Mouse (Mus musculus) liver, embryonic 16.5 days (tissue): ENCODE measurements around the gene Hmg20b. TPM values are rescaled to one million over a fixed set of nuclear protein-coding genes. Genes with fewer than 3 reads are reported as not detected.

ENCODE experiments used
- ATAC-seq: fragments of 200-750 bp; cut with Nextera tagmentation; 2 replicates; pipeline ENCODE4 v1.8.0; 2017; ENCODE audit warnings: low read depth, mild to moderate bottlenecking, moderate number of reproducible peaks, moderate library complexity
- H3K27ac ChIP-seq: fragments of 300-500 bp; sonication (generic); 2 replicates; pipeline ENCODE4 v1.5.1; 2014; ENCODE audit warnings: mild to moderate bottlenecking, low read length
- H3K27me3 ChIP-seq: fragments of 300-500 bp; sonication (generic); 2 replicates; pipeline ENCODE4 v1.6.1; 2014; ENCODE audit warnings: low read depth, low read length, mixed read lengths; ENCODE audit not compliant: control insufficient read depth, insufficient read depth
- H3K36me3 ChIP-seq: fragments of 300-500 bp; sonication (generic); 2 replicates; pipeline ENCODE4 v1.6.1; 2014; ENCODE audit warnings: mild to moderate bottlenecking; ENCODE audit not compliant: control insufficient read depth, insufficient read depth
- H3K4me1 ChIP-seq: fragments of 300-500 bp; sonication (generic); 2 replicates; pipeline ENCODE4 v1.6.1; 2014; ENCODE audit warnings: low read depth, low read length, mixed read lengths; ENCODE audit not compliant: control insufficient read depth
- H3K4me2 ChIP-seq: fragments of 300-500 bp; sonication (generic); 2 replicates; pipeline ENCODE4 v1.6.1; 2014; ENCODE audit warnings: low read depth, low read length, mixed read lengths
- H3K4me3 ChIP-seq: fragments of 300-500 bp; sonication (generic); 2 replicates; pipeline ENCODE4 v1.5.1; 2014; ENCODE audit warnings: low read depth, mild to moderate bottlenecking, low read length
- H3K9ac ChIP-seq: fragments of 300-500 bp; sonication (generic); 2 replicates; pipeline ENCODE4 v1.6.1; 2014; ENCODE audit warnings: low read depth, low read length
- H3K9me3 ChIP-seq: fragments of 300-500 bp; sonication (generic); replicated peaks from 2 replicates; pipeline ENCODE4 v1.6.1; 2016; ENCODE audit warnings: low read length; ENCODE audit not compliant: control insufficient read depth
- WGBS: fragments of 180-500 bp; shearing (Covaris S2); extraction: QIAGEN DNeasy Blood & Tissue Kit; methylation state at CpG from one replicate; pipeline ENCODE4 v1.1.7; 2014; ENCODE audit not compliant: insufficient replicate concordance; 5-methylcytosine and 5-hydroxymethylcytosine counted together
- polyA plus RNA-seq: library from polyadenylated mRNA; unstranded; fragments of >200 nt; fragmentation: Nextera tagmentation; extraction: Ambion mirVana; gene quantifications from 2 replicates; pipeline ENCODE4 v1.2.1, GENCODE M21; 2015

The Hmg20b gene
- polyA plus RNA-seq, result 19.8 and 22.5 TPM in 2 replicates

DNA sequence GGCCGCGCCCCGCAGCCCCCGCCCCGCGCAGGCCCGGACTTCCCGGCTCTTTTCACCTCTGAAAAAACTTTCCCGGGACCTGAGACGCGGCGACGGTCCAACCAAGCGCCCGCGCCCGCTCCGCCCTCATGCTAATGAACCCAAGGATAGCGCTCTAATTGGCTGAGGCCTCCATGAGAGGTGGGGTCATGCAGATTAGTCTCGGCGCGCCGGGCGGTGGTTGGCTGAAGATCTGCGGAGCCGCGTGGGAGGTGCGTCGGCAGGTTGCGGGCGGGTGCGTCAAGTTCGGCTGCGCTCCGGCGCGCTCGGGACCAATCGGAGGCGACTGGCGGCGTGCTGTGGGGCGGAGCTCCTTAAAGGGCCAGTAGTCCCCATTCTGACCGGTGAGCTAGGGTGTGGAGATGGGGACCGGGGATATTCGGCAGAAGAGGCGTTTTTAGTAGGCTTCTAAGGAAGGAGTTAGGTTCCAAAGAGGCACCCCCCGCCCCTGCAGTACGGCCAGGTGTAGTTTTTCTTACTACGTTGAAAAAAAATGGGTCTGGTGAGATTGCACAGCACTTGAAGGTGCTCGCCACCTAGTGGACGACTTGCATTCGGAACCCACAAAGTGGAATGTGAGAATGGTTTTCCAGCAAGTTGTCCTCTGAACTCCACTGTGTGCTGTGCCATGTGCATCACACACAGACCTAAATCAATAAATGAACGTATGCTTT is at the start of gene Hmg20b:
Hmg20b (minus strand) TSS at position 130 of the 713 bp plus-strand sequence.
- peaks cover 58% of the 10 kb centered on the region for H3K4me1 ChIP-seq
- WGBS, result under 1% methylated on average over 54 of the region's 54 CpGs

DNA sequence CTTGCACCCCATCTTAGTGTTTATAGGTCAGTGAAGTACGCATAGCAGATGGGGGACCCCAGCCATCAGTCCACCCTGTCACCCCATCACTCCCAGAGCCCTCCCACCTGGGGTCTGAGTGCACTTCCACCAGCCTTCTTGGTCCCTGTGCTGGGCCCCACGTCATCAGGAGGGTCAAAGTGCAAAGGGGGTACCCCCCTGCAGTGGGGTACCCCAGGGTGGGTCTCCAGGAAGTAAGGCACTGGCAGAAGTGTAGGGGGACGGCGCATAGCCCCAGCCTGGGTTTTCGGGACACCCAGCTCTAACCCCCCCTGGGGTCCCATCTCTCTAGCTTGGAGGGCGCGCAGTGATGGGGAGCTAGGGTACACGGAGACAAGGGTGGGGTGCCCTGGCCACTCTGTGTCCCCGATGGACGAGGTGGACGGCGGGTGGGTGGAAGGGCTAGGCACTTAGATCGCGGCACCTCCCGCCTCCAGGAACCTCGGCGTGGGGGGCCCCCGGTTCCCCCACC is 49.6 kb upstream of the Hmg20b start:
- WGBS, result 86% methylated on average over 18 of the region's 18 CpGs
- no peaks in the 10 kb centered on the region for H3K9me3 ChIP-seq
- peaks cover 8% of the 10 kb centered on the region for H3K27me3 ChIP-seq
- H3K27ac ChIP-seq, result no peak overlapping the region
- peaks cover 18% of the 10 kb centered on the region for H3K4me1 ChIP-seq
- no peak overlapping the region for H3K4me3 ChIP-seq
- no peaks in the 10 kb centered on the region for H3K36me3 ChIP-seq
- no peak for ATAC-seq
- H3K4me2 ChIP-seq, result no peak overlapping the region
- no peak overlapping the region for H3K9ac ChIP-seq

More for the DNA sequence above, at the start of gene Hmg20b:
- Histone ChIP-seq H3K9ac (peak within 1 kb of the TSS; percentile 95), H3K4me2 (peak within 1 kb of the TSS; percentile 96), H3K27ac (peak within 1 kb of the TSS; percentile 91), H3K4me3 (peak within 1 kb of the TSS; percentile 87), H3K27me3 (peaks cover 5% of the 10 kb centered on the region), H3K9me3 (no peaks in the 10 kb centered on the region), H3K36me3 (peaks cover 2% of the 10 kb centered on the region; the same call in 1 of the 2 replicates)
- ATAC-seq, result peak; percentile 93

DNA sequence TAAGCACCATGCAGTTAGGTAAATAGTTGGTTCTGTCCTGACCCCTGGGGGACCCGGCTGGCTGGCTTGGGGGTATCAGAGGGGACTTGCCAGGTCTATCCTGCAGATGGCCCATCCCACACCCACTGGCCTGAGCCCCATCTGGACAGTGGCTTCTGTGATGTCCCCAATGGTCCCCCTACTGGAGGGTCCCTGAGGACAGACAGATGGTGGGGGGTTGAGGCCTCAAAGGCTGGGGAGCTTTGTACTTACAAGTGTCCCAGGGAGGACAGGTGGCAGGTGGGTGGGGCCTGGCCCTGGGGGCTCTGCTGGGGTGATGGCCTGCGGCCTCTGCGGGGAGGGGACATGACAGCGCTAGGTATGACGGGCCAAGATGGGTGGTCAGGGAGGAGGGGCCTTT is 49.0 kb upstream of the Hmg20b start:
- no peak overlapping the region for H3K4me2 ChIP-seq
- H3K4me1 ChIP-seq, result peaks cover 18% of the 10 kb centered on the region
- no peak for ATAC-seq
- H3K27me3 ChIP-seq, result peaks cover 3% of the 10 kb centered on the region; the same call in 1 of the 2 replicates
- no peak overlapping the region for H3K4me3 ChIP-seq
- no peak overlapping the region for H3K27ac ChIP-seq
- H3K36me3 ChIP-seq, result no peaks in the 10 kb centered on the region
- H3K9ac ChIP-seq, result no peak overlapping the region
- H3K9me3 ChIP-seq, result no peaks in the 10 kb centered on the region
- WGBS, result 83% methylated on average over 5 of the region's 5 CpGs

DNA sequence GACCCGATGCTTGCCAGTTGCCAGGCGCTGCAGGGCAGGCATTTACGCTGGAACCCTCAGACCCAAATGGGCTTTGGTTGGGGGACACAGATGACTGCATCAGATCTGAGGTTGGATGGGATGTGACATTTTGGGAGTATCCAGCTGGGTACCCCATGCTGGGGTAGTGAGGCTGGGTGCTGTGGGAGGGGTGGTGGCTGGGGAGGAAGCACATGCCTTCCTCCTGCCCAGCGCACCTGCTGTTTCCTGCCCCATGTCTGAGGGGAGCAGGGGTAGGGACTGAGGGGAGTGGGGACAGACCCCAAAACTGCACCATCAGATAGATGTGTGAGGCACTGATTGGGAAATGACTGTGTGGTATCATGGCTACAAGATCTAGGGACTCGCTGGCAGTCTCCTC is 46.5 kb upstream of the Hmg20b start:
- no peak for ATAC-seq
- 75% methylated on average over 5 of the region's 5 CpGs for WGBS
- no peak overlapping the region for H3K4me2 ChIP-seq
- H3K9ac ChIP-seq, result no peak overlapping the region
- H3K27me3 ChIP-seq, result no peaks in the 10 kb centered on the region
- H3K4me3 ChIP-seq, result no peak overlapping the region
- no peak overlapping the region for H3K27ac ChIP-seq
- H3K9me3 ChIP-seq, result no peaks in the 10 kb centered on the region
- H3K36me3 ChIP-seq, result no peaks in the 10 kb centered on the region
- peaks cover 21% of the 10 kb centered on the region for H3K4me1 ChIP-seq

DNA sequence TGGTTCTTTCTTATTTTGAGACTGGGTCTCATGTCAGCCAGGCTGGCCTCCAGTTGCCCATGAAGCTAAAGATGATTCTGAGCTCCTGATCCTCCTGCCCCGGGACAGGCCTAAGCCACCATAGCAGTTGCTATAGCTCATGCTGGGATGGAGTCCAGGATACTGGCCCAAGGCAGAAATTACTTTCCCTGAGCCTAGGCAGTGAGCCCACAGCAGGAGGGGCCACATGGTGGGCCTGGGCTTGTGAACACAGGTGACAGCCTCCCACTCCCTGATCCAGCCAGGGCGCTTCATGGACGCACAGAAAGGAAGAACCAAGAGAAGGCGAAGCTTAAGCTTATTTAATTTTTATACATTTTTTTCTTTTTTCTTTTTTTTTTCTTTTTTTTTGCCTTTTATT is 45.6 kb upstream of the Hmg20b start:
- 71% methylated on average over 4 of the region's 4 CpGs for WGBS
- H3K9ac ChIP-seq, result no peak overlapping the region

DNA sequence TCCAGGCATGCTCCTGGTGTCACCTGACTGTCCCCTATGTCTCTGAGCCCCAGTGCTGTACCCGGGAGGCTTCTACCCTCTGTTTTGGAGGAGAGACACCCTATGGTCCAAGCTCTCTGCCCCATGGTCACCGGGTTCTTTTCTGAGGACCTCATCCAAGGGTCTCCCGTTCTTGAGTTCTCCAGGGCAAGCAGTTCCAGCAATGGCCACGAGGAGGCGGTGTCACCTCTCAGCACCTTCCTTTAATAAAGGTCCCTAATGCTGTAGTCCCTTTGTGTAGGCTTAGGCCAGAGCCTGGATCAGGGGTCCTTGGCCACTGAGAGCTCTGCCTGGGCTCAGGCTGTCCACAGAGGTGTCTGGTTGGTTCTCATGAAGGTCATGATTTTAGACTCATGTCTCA is 44.8 kb upstream of the Hmg20b start:
- peak; percentile 4; the same call in 1 of the 2 replicates for ATAC-seq
- no peak overlapping the region for H3K27ac ChIP-seq
- no peaks in the 10 kb centered on the region for H3K27me3 ChIP-seq
- no peaks in the 10 kb centered on the region for H3K36me3 ChIP-seq
- peaks cover 15% of the 10 kb centered on the region for H3K4me1 ChIP-seq
- no peak overlapping the region for H3K4me3 ChIP-seq
- no peak overlapping the region for H3K9ac ChIP-seq
- H3K4me2 ChIP-seq, result no peak overlapping the region
- no peaks in the 10 kb centered on the region for H3K9me3 ChIP-seq
- 8% methylated on average over 5 of the region's 5 CpGs for whole genome bisulfite sequencing

More for the DNA sequence above, 45.6 kb upstream of the Hmg20b start:
- Histone ChIP-seq H3K36me3 (no peaks in the 10 kb centered on the region), H3K4me1 (peaks cover 14% of the 10 kb centered on the region), H3K27me3 (no peaks in the 10 kb centered on the region), H3K4me3 (no peak overlapping the region), H3K9me3 (no peaks in the 10 kb centered on the region), H3K27ac (no peak overlapping the region), H3K4me2 (no peak overlapping the region)
- no peak for ATAC-seq

DNA sequence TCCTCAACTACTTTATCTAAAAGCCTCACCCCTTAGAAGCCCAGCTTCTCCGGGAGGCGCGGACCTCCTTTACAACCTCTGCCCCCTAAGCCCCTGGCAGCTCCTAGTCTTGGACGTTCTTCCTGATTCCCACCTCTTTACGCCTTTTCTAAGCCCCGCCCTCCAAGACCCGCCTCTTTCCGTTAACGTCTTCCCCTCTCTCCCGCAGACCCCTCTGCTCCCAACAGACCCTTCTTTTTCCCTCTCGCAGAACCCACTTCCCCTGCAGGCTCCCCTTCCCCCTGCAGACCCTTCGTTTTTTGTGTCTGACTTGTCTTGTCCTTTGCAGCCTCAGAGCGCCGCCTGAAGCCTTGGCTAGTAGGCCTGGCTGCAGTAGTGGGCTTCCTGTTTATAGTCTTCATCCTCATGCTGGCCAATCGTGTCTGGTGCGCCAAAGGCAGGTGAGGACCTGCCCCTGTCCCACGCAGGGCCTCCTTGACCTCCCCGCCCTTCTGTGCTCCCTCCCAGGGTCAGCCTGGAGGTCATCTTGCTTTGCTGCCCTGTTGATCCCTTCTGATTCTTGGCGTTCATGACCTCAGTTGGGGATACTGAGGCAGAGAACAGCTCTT is 43.3 kb upstream of the Hmg20b start:
- H3K9ac ChIP-seq, result peak overlapping the region; percentile 6; the same call in 1 of the 2 replicates
- H3K4me2 ChIP-seq, result peak overlapping the region; percentile 46
- peak overlapping the region; percentile 16 for H3K4me3 ChIP-seq
- no peaks in the 10 kb centered on the region for H3K36me3 ChIP-seq
- no peak overlapping the region for H3K27ac ChIP-seq
- no peaks in the 10 kb centered on the region for H3K9me3 ChIP-seq
- no peaks in the 10 kb centered on the region for H3K27me3 ChIP-seq
- 6% methylated on average over 19 of the region's 19 CpGs for WGBS
- peaks cover 29% of the 10 kb centered on the region for H3K4me1 ChIP-seq
- ATAC-seq, result no peak

DNA sequence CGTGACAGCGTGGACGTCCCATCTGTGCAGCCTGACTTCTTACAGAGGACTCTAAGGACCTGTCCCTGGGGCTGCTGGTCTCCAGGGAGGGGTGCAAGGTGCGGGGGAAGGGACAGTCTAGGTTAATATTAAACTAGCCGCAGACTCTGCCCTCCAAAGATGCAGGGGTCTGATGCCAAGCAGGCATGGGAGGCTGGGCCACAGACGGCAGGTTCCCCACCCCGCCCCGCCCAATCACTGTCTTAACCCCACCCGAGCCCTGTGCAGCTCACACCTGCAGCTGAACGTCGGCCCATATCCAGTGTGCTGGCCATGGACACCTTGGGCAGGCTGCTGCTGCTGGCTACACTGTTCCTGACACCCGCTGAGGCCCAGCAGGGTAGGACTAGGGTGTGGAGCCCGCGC is 42.5 kb upstream of the Hmg20b start, which contains the start of gene Smim24:
Smim24 (plus strand) TSS at position 271 of the 405 bp plus-strand sequence.
- Histone ChIP-seq H3K36me3 (peaks cover 7% of the 10 kb centered on the region), H3K4me1 (peaks cover 29% of the 10 kb centered on the region), H3K27me3 (no peaks in the 10 kb centered on the region), H3K9me3 (no peaks in the 10 kb centered on the region), H3K9ac (peak within 1 kb of the TSS; percentile 6; the same call in 1 of the 2 replicates), H3K27ac (no peak within 1 kb of the TSS), H3K4me3 (peak within 1 kb of the TSS; percentile 16), H3K4me2 (peak within 1 kb of the TSS; percentile 46)
- ATAC-seq, result no peak
- WGBS, result 44% methylated on average over 14 of the region's 14 CpGs

DNA sequence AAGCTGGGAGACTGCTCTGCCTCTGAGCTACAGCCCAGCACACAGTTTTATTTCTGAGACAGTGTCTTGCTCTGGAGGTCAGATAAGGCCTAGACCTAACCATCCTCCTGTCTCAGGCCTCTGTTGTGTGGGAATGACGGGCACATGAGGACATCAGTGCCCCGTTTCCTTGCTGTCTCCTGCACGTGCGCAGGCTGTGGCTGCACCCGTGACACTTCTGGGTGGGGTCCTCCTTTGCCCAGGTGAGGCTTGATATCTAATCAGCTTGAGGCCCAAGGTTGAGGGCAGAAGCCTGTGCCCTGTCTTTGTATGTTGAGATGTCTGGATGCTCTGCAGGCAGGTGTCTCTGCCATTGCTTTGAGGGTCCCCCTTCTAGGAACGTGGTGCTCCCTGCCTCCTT is 42.0 kb upstream of the Hmg20b start:
- no peaks in the 10 kb centered on the region for H3K27me3 ChIP-seq
- H3K4me2 ChIP-seq, result no peak overlapping the region
- H3K36me3 ChIP-seq, result peaks cover 12% of the 10 kb centered on the region
- no peak overlapping the region for H3K27ac ChIP-seq
- ATAC-seq, result no peak
- 60% methylated on average over 6 of the region's 6 CpGs for WGBS
- no peaks in the 10 kb centered on the region for H3K9me3 ChIP-seq
- peaks cover 29% of the 10 kb centered on the region for H3K4me1 ChIP-seq
- no peak overlapping the region for H3K9ac ChIP-seq
- H3K4me3 ChIP-seq, result no peak overlapping the region
